Mouse (Mus musculus): ENCODE measurements around the gene Dhx32.

DNA sequence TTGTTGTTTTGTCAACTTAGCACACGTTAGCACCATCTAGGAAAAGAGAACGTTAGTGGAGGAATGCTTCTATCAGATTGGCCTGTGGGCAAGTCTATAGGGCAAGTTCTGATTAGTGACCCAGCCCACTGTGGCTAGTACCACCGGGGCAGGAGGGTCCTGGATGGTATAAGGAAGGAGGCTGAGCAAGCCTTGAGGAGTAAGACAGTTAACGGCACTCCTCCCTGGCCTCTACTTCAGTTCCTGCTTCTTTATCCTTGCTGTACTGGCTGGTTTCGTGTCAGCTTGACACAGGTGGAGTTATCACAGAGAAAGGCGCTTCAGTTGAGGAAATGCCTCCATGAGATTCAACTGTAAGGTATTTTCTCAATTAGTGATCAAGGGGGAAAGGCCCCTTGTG lies 5.0 kb upstream of the Dhx32 start:
- TF ChIP-seq CTCF (IDR thresholded peaks at IDR 0.05; ENCODE audit: insufficient read depth, low read depth, low read length), result no peak
- no peak for TF ChIP-seq POLR2A (IDR thresholded peaks at IDR 0.05; ENCODE audit: insufficient read depth, low read depth, low read length)
